Mouse (Mus musculus) E14TG2a.4 (cell line): ENCODE data around the gene A730061H03Rik.

ENCODE experiments used
- H3K27me3 ChIP-seq: 2 replicates; pipeline ENCODE4 v1.6.1; 2014; ENCODE audit warnings: low read length, control low read depth; ENCODE audit not compliant: insufficient read depth
- H3K36me3 ChIP-seq: 2 replicates; pipeline ENCODE4 v1.6.1; 2014; ENCODE audit warnings: low read length, control low read depth; ENCODE audit not compliant: insufficient read depth
- H3K4me1 ChIP-seq: replicated peaks from 2 replicates; pipeline ENCODE4 v1.6.1; 2014; ENCODE audit warnings: low read depth, low read length, control low read depth
- H3K4me3 ChIP-seq: replicated peaks from 2 replicates; pipeline ENCODE4 v1.5.1; 2014; ENCODE audit warnings: mild to moderate bottlenecking, low read length
- H3K9me3 ChIP-seq: 2 replicates; pipeline ENCODE4 v1.6.1; 2014; ENCODE audit warnings: low read length, control low read depth
- CTCF ChIP-seq: conservative IDR thresholded peaks from 2 replicates; pipeline ENCODE4 v1.5.1; 2014; ENCODE audit warnings: low read length
- NANOG ChIP-seq: IDR thresholded peaks from 2 replicates; pipeline ENCODE4 v1.6.1; 2014; ENCODE audit warnings: borderline replicate concordance, low read length, mixed read lengths
- POU5F1 ChIP-seq: IDR thresholded peaks from 2 replicates; pipeline ENCODE4 v1.6.1; 2014; ENCODE audit warnings: low read length, borderline replicate concordance

Gene A730061H03Rik

DNA sequence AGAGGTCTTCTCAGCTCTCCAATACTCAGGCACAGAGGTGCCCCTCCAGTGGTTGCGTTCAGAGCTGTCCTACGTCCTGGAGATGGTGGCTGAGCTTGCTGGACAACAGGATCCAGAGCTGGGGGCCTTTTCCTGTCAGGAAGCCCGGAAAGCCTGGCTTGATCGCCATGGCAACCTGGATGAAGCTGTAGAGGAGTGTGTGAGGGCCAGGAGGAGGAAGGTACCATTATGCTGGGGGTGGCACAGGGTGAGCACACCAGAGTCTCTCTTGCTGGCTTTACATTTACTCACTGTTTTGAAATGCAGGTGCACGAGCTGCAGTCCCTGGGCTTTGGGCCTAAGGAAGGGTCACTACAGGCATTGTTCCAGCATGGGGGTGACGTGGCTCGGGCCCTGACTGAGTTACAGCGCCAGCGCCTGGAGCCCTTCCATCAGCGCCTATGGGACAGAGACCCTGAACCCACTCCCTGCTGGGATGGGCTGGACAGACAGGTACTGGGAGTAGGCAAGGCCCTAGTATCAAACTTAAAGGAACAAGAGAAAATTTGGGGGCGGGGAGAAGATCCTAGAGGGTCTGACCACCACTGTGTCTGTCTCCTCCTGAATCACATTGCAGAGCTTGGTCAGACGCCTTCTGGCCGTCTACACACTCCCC lies 36.0 kb upstream of the A730061H03Rik start:
- no peaks in the 10 kb centered on the region for H3K9me3 ChIP-seq

DNA sequence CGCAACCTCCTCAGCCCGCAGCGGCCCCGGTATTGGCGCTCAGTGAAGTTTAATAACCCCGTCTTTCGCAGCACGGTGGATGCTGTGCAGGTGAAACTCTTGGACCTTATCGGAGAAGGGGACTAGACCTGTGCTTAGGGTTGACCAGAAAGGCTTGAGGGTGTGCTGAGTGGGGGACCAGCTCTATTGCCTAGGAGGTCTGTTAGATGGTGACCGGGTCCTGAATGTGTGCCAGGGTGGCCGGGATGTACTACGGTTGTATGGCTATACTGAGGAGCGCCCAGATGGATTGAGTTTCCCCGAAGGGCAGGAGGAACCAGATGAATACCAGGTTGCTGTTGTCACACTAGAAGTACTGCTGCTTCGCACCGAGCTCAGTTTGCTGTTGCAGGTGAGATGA lies 32.0 kb upstream of the A730061H03Rik start:
- Histone ChIP-seq H3K27me3 (no peaks in the 10 kb centered on the region), H3K36me3 (peaks cover 59% of the 10 kb centered on the region), H3K4me1 (peaks cover 52% of the 10 kb centered on the region), H3K9me3 (no peaks in the 10 kb centered on the region), H3K4me3 (peak overlapping the region; percentile 99)
- TF ChIP-seq NANOG (no peak), CTCF (no peak), POU5F1 (no peak)

More for the DNA sequence above, 36.0 kb upstream of the A730061H03Rik start:
- peaks cover 46% of the 10 kb centered on the region for H3K4me1 ChIP-seq
- H3K27me3 ChIP-seq: no peaks in the 10 kb centered on the region
- peaks cover 79% of the 10 kb centered on the region for H3K36me3 ChIP-seq
- no peak for TF ChIP-seq POU5F1
- no peak for TF ChIP-seq CTCF
- TF ChIP-seq NANOG: no peak
- H3K4me3 ChIP-seq: no peak overlapping the region

DNA sequence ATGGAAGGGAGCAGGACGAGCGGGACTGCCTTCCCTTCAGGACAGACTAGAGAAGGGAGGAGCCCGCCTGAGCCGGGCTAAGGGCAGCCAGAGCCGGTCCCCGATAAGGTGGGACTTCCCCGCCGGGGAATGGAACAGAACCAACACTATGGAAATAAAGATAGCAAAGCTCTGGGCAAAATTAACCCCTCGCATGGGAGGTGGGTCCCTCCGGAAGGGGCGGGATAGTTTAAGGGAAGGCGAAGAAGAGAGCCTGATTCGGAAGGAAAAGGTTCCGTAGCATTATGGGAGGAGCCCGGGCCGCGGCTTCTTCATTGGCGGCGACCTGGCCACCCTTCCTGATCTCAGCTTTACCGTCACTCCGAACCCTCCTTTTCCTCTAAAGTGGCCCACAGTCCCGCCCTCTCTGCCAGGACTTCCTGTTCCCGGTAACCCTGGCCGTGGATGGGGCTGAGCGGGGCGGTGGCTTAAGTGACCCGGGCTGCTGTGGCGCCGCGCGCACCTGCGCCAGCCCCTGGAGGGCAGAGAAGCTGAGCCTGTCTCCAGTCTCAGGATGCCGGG lies 31.2 kb upstream of the A730061H03Rik start, which contains the start of gene Rnf31:
Rnf31 (plus strand) TSS at position 378 of the 561 bp plus-strand sequence.
- peaks cover 49% of the 10 kb centered on the region for H3K4me1 ChIP-seq
- H3K36me3 ChIP-seq: peaks cover 55% of the 10 kb centered on the region
- no peak for TF ChIP-seq POU5F1
- TF ChIP-seq CTCF: no peak
- TF ChIP-seq NANOG: no peak
- H3K4me3 ChIP-seq: peak within 1 kb of the TSS; percentile 99
- no peaks in the 10 kb centered on the region for H3K27me3 ChIP-seq
- no peaks in the 10 kb centered on the region for H3K9me3 ChIP-seq

DNA sequence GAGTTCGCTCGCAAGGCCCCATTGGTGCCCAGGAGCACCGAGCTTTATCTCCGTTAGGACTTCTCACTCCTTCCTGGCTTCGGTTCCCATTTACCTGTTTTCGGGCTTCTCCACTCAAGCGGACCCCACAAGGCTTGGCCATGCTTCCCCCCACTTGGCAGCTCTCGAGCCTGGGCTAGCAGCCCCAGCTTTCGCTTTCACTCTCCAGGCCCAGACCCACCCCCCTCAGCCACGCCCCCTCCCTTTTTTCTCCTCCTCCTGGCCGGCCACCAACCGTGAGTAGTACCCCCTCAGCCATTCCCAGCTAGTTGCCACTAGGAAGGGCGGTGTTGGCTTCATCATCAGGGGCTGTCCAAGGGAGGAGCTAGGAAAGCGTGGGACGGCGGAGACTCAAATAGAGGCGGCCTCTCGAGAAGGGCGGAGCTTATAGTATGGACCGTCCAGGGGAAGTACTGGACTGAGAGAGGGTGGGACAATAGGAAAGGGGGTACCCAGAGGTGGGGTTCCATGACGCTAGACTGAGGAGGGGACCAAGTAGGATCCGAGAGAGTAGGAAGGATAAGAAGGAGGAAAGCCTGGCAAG lies 30.6 kb upstream of the A730061H03Rik start, which contains the start of gene Psme2:
Psme2 (minus strand) TSS at position 366 of the 583 bp plus-strand sequence.
- Histone ChIP-seq H3K9me3 (no peaks in the 10 kb centered on the region), H3K4me3 (peak within 1 kb of the TSS; percentile 99), H3K36me3 (peaks cover 49% of the 10 kb centered on the region), H3K4me1 (peaks cover 49% of the 10 kb centered on the region), H3K27me3 (no peaks in the 10 kb centered on the region)
- TF ChIP-seq NANOG: no peak
- no peak for TF ChIP-seq POU5F1
- no peak for TF ChIP-seq CTCF

DNA sequence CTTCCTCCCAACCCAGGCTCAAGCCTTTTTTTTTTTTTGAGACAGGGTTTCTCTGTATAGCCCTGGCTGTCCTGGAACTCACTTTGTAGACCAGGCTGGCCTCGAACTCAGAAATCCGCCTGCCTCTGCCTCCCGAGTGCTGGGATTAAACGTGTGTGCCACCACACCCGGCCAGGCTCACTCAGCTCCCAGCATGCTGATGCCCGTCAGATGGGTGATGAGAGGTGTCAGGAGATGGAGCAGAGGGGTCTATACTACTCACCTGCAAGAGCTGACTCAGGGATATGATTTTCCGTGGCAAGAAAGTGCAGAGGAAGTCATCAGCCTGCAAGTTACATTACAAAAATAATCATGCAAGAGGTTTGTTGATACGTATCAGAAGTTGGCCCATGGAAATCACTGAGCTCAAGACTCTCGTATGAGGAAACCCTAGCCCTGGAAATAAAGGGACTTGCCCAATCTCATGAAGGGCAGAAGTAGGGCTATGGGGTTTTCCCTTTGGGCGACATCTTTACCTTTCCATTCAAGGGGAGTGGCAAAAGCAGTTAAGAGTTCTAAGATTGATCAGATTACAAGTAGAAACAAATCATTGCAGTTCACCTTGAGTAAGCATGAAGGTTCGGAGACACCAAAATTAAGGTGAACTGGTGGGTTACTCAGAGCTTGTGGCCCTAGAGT lies 29.7 kb upstream of the A730061H03Rik start:
- Histone ChIP-seq H3K9me3 (no peaks in the 10 kb centered on the region), H3K27me3 (no peaks in the 10 kb centered on the region), H3K4me1 (peaks cover 54% of the 10 kb centered on the region), H3K4me3 (peak overlapping the region; percentile 99), H3K36me3 (peaks cover 40% of the 10 kb centered on the region)
- TF ChIP-seq CTCF: no peak
- TF ChIP-seq NANOG: no peak

DNA sequence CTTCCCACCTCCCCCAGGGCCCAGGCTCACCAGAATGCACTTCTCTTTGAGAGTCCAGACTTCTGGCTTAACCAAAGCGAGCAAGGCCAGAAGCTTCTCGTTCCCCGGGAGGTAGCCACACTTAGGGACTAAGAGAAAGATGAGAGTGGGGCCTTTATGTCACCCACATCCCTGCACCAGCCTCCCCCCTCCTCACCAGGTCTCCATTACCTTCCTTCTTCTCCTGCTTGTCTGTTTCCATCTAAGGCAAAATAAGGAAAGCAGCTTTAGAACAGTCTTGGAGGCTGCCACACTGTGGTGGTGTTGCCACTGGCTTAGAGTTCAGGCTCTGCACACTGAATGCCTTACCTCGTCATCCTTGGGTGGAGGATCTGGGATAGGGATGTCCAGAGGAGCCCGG lies 29.1 kb upstream of the A730061H03Rik start:
- peaks cover 5% of the 10 kb centered on the region for H3K27me3 ChIP-seq
- TF ChIP-seq CTCF: no peak
- no peak for TF ChIP-seq NANOG
- no peak for TF ChIP-seq POU5F1
- H3K4me3 ChIP-seq: no peak overlapping the region

DNA sequence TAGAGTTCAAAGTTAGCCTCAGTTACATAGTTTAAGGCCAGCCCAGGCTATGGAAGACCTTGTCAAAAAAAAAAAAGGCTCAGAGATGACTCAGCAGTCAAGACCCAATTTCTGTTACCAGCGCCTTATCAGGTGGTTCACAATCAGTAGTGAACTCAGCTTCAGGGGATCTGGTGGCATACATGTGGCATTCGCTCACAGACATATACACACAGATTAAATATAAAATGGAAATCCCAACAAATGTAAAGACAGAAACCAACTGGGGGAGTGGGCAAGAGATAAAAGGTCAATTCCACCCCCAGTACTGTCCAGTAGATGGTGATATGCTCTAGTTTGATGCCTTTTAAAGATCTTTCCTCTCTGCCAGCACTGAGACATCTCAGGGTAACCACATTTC lies 25.9 kb upstream of the A730061H03Rik start:
- TF ChIP-seq CTCF (no peak), NANOG (no peak)
- H3K4me3 ChIP-seq: no peak overlapping the region
- no peaks in the 10 kb centered on the region for H3K9me3 ChIP-seq
- H3K27me3 ChIP-seq: peaks cover 5% of the 10 kb centered on the region
- H3K4me1 ChIP-seq: peaks cover 53% of the 10 kb centered on the region
- peaks cover 30% of the 10 kb centered on the region for H3K36me3 ChIP-seq

More for the DNA sequence above, 29.1 kb upstream of the A730061H03Rik start:
- H3K36me3 ChIP-seq: peaks cover 33% of the 10 kb centered on the region
- peaks cover 60% of the 10 kb centered on the region for H3K4me1 ChIP-seq
- no peaks in the 10 kb centered on the region for H3K9me3 ChIP-seq

DNA sequence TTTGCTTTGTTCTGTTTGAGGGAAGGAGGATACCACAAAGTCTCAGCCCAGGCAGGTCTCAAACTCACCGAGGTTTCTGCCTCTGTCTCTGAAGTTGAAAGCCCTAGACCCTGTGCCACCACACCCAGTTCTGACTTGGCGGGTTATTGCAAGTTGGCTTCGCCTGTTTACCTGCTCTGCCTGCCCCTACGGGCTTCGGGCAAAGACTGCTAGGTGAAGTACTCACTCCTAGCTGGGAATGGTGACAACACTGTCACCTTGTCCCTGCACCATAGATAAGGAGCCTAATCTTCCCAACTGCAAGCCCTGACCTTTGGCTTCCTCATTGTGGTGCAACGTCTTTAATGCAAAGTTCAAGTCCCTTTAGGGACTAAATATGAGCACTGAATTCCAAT lies 25.4 kb upstream of the A730061H03Rik start:
- Histone ChIP-seq H3K9me3 (no peaks in the 10 kb centered on the region), H3K4me3 (peak overlapping the region; percentile 85), H3K27me3 (peaks cover 5% of the 10 kb centered on the region), H3K4me1 (peaks cover 58% of the 10 kb centered on the region), H3K36me3 (peaks cover 36% of the 10 kb centered on the region)
- TF ChIP-seq CTCF (no peak), NANOG (no peak), POU5F1 (no peak)
